Mouse (Mus musculus) intestine, postnatal 0 days (tissue): ENCODE results near the gene Kifc1. TPM values are rescaled to one million over a fixed set of nuclear protein-coding genes. Genes with fewer than 3 reads are reported as not detected.

Source experiments
- ATAC-seq: fragments of 200-750 bp; cut with Nextera tagmentation; 2 replicates; pipeline ENCODE4 v1.8.0; 2017; ENCODE audit warnings: mild to moderate bottlenecking, moderate TSS enrichment, moderate library complexity
- H3K27ac ChIP-seq: fragments of 300-500 bp; sonication (generic); 2 replicates; pipeline ENCODE4 v1.5.1; 2014; ENCODE audit warnings: mild to moderate bottlenecking, low read depth, low read length, moderate library complexity
- H3K27me3 ChIP-seq: fragments of 300-500 bp; sonication (generic); replicated peaks from 2 replicates; pipeline ENCODE4 v1.6.1; 2014; ENCODE audit warnings: low read length, mixed read lengths; ENCODE audit not compliant: control insufficient read depth, insufficient read depth
- H3K36me3 ChIP-seq: fragments of 300-500 bp; sonication (generic); 2 replicates; pipeline ENCODE4 v1.6.1; 2014; ENCODE audit warnings: mild to moderate bottlenecking, moderate library complexity; ENCODE audit not compliant: control insufficient read depth, insufficient read depth
- H3K4me1 ChIP-seq: fragments of 300-500 bp; sonication (generic); replicated peaks from 2 replicates; pipeline ENCODE4 v1.6.1; 2014; ENCODE audit warnings: antibody characterized with exemption, low read length, mixed read lengths; ENCODE audit not compliant: control insufficient read depth, insufficient read depth
- H3K4me2 ChIP-seq: fragments of 300-500 bp; sonication (generic); replicated peaks from 2 replicates; pipeline ENCODE4 v1.6.1; 2014; ENCODE audit warnings: low read depth, mild to moderate bottlenecking, moderate library complexity
- H3K4me3 ChIP-seq: fragments of 300-500 bp; sonication (generic); 2 replicates; pipeline ENCODE4 v1.5.1; 2014; ENCODE audit warnings: low read depth, low read length
- H3K9ac ChIP-seq: fragments of 300-500 bp; sonication (generic); 2 replicates; pipeline ENCODE4 v1.6.1; 2014; ENCODE audit warnings: mild to moderate bottlenecking, low read depth, low read length
- H3K9me3 ChIP-seq: fragments of 300-500 bp; sonication (generic); 2 replicates; pipeline ENCODE4 v1.6.1; 2016; ENCODE audit warnings: mixed run types; ENCODE audit not compliant: control insufficient read depth
- CTCF ChIP-seq: sonication (generic); IDR thresholded peaks from 2 replicates; pipeline ENCODE4 v1.5.1; 2016; ENCODE audit warnings: low read depth, mild to moderate bottlenecking, control low read depth, antibody characterized with exemption, moderate library complexity
- WGBS: fragments of 180-500 bp; shearing (Covaris S2); extraction: QIAGEN DNeasy Blood & Tissue Kit; methylation state at CpG from one replicate; pipeline ENCODE4 v1.1.7; 2014; 5-methylcytosine and 5-hydroxymethylcytosine counted together
- microRNA-seq: library from miRNA; unstranded; fragments of <30 nt; microRNA quantifications from one replicate; pipeline ENCODE4, GENCODE M21; 2016
- polyA plus RNA-seq: library from polyadenylated mRNA; unstranded; fragments of >200 nt; fragmentation: Nextera tagmentation; extraction: Ambion mirVana; gene quantifications from 2 replicates; pipeline ENCODE4 v1.2.1, GENCODE M21; 2015

Gene Kifc1
- polyA plus RNA-seq, 1 experiment from 2014 or later, result 1.7 TPM

DNA sequence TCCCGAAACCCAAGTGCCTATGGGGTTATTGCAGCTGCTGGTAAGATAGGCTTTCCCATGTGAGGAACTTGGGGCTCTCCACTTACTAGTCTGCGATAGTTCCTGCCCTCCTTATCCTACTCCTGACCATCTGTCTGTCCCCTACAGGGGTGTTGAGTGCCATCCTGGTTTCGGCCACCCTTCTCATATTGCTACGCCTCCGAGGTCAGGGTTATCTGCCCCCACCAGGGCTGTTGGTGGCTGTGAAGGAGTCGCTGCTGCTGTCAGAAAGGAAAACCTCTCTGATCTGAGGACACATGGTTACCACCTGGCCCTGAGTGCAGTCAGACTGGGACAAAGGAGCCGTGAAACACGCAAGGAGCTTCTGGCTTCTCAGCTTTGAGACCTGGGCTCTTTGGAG lies 42.3 kb downstream of the Kifc1 start:
- Histone ChIP-seq H3K4me2 (no peak overlapping the region), H3K4me3 (no peak overlapping the region), H3K27ac (no peak overlapping the region), H3K9me3 (no peaks in the 10 kb centered on the region), H3K4me1 (no peaks in the 10 kb centered on the region; the same call in 1 of the 2 replicates), H3K9ac (no peak overlapping the region), H3K27me3 (no peaks in the 10 kb centered on the region), H3K36me3 (peaks cover 15% of the 10 kb centered on the region; the same call in 1 of the 2 replicates)
- WGBS, result 90% methylated on average over 8 of the region's 8 CpGs
- TF ChIP-seq CTCF, result no peak
- ATAC-seq, result no peak

DNA sequence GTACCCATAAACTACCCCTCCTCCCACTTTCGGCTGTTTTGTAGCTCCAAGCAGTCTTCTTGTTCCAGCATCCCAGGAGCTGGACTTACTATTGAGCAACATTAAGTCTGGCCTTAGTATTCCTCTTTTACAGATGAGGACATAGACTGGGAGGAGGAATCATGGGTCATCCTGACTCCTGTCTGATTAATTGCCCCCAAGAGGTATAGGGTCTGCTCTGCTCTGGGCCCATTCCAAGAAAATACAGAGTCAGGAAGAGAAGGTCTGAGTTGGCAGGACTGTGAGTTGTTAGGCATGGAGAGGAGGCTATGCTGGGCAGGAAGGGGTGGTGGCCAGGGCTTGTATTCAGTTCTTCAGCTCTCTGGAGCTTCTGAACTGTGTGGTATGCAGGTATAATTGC lies 46.3 kb downstream of the Kifc1 start:
- Histone ChIP-seq H3K36me3 (peaks cover 10% of the 10 kb centered on the region; the same call in 1 of the 2 replicates), H3K4me3 (no peak overlapping the region), H3K27ac (no peak overlapping the region), H3K27me3 (no peaks in the 10 kb centered on the region), H3K4me2 (no peak overlapping the region), H3K9ac (no peak overlapping the region), H3K9me3 (no peaks in the 10 kb centered on the region), H3K4me1 (no peaks in the 10 kb centered on the region; the same call in 1 of the 2 replicates)
- WGBS, result 76% methylated on average over 1 of the region's 1 CpGs
- no peak for ATAC-seq
- TF ChIP-seq CTCF, result no peak

DNA sequence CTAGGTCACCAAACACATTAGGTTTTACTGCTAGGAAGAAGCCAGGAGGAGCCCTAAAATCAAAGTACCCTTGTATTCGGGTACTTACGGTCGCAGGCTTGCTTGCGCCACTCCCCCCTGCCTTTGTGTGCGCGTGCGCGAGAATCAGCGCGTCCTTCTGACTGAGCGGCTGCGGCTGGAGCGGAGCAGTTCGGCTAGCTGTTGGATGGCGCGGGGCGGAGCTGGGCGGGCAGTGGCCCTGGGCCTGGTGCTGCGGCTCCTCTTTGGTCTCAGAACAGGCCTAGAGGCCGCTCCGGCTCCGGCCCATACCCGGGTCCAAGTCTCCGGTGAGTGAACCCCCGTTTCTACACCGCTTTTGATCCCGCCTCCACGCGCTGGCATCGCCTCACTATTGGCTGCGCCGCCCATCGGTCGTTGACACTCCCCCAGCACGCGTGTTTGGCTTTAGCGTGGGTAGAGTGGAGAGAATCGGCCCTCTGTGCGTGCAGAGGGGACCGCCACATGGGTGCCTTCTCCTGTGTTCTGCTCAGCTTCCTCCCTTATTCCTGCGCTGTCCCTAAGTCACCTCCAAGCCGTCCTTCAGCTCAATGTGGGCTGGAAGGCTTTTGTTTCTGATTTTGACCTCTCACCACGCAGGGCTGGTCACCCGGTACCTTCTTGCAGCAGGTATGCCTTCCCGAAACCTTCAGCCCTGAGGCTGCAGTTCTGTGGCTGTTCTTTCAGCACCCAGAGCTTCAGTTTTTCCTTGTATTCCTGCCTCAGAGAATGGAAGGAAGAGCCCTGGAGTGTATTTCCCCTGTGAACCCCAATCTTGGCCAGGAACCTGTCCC lies 47.3 kb downstream of the Kifc1 start, which contains the start of gene Cd320:
Gene Cd320 (plus strand): TSS at position 126 of the 830 bp plus-strand sequence.
- peak; percentile 89 for ATAC-seq
- WGBS, result under 1% methylated on average over 45 of the region's 45 CpGs

GRCm38 (mm10) chr17:33829561-33829960 lies 60.9 kb downstream of the Kifc1 start:
- peaks cover 58% of the 10 kb centered on the region for H3K36me3 ChIP-seq
- WGBS, result 89% methylated on average over 10 of the region's 10 CpGs
- H3K9me3 ChIP-seq, result no peaks in the 10 kb centered on the region
- no peak for ATAC-seq
- H3K27me3 ChIP-seq, result no peaks in the 10 kb centered on the region
- H3K4me3 ChIP-seq, result no peak overlapping the region
- 0 out of 2 replicates have a peak, but pooled peaks cover 8% of the 10 kb centered on the region for H3K4me1 ChIP-seq
- no peak overlapping the region for H3K4me2 ChIP-seq
- H3K27ac ChIP-seq, result no peak overlapping the region; the same call in 1 of the 2 replicates
- no peak overlapping the region for H3K9ac ChIP-seq
- no peak for TF ChIP-seq CTCF

More for the DNA sequence above, 47.3 kb downstream of the Kifc1 start, which contains the start of gene Cd320:
- no peak within 1 kb of the TSS for H3K27ac ChIP-seq
- H3K9ac ChIP-seq, result peak within 1 kb of the TSS; percentile 59
- peak within 1 kb of the TSS; percentile 90 for H3K4me2 ChIP-seq
- H3K4me1 ChIP-seq, result no peaks in the 10 kb centered on the region; the same call in 1 of the 2 replicates
- H3K4me3 ChIP-seq, result peak within 1 kb of the TSS; percentile 68
- no peaks in the 10 kb centered on the region for H3K9me3 ChIP-seq
- H3K27me3 ChIP-seq, result no peaks in the 10 kb centered on the region
- peak; percentile 36 for TF ChIP-seq CTCF
- peaks cover 12% of the 10 kb centered on the region; the same call in 1 of the 2 replicates for H3K36me3 ChIP-seq

GRCm38 (mm10) chr17:33828892-33829291 lies 61.6 kb downstream of the Kifc1 start:
- peak; percentile 16; the same call in 1 of the 2 replicates for TF ChIP-seq CTCF
- no peak overlapping the region for H3K4me3 ChIP-seq

GRCm38 (mm10) chr17:33826850-33827249 lies 63.6 kb downstream of the Kifc1 start:
- no peak overlapping the region for H3K4me2 ChIP-seq
- H3K9ac ChIP-seq, result no peak overlapping the region
- H3K9me3 ChIP-seq, result no peaks in the 10 kb centered on the region
- no peak overlapping the region for H3K27ac ChIP-seq
- 0 out of 2 replicates have a peak, but pooled peaks cover 8% of the 10 kb centered on the region for H3K4me1 ChIP-seq
- TF ChIP-seq CTCF, result peak; percentile 94
- no peak for ATAC-seq
- WGBS, result 0% methylated on average over 3 of the region's 3 CpGs
- H3K36me3 ChIP-seq, result peaks cover 50% of the 10 kb centered on the region
- no peaks in the 10 kb centered on the region for H3K27me3 ChIP-seq
- H3K4me3 ChIP-seq, result no peak overlapping the region

More at GRCm38 (mm10) chr17:33828892-33829291, 61.6 kb downstream of the Kifc1 start:
- ATAC-seq, result peak; percentile 62
- no peak overlapping the region for H3K4me2 ChIP-seq
- peaks cover 52% of the 10 kb centered on the region for H3K36me3 ChIP-seq
- H3K4me1 ChIP-seq, result 0 out of 2 replicates have a peak, but pooled peaks cover 8% of the 10 kb centered on the region
- H3K9ac ChIP-seq, result no peak overlapping the region
- 20% methylated on average over 2 of the region's 2 CpGs for WGBS
- H3K9me3 ChIP-seq, result no peaks in the 10 kb centered on the region
- H3K27me3 ChIP-seq, result no peaks in the 10 kb centered on the region
- H3K27ac ChIP-seq, result no peak overlapping the region

Small RNA genes lying within 50 kb of the gene (microRNA-seq; reads per million reads assigned to microRNA genes)
- not detected for gene Gm27740

Other genes with a start within 250 kb of the Kifc1 start
- gene Hnrnpm, start 203.8 kb downstream of the Kifc1 start, polyA plus RNA-seq, result 145 and 152 TPM in 2 replicates
- 51.2 and 56.0 TPM in 2 replicates for gene March2, start 172.0 kb downstream of the Kifc1 start, polyA plus RNA-seq
- 157 and 160 TPM in 2 replicates for gene Rab11b, start 130.1 kb downstream of the Kifc1 start, polyA plus RNA-seq
- gene Angptl4, start 108.8 kb downstream of the Kifc1 start, polyA plus RNA-seq, result 26.7 and 33.5 TPM in 2 replicates
- gene Kank3, start 80.1 kb downstream of the Kifc1 start, polyA plus RNA-seq, result 14.8 and 14.9 TPM in 2 replicates
- gene Rps28, start 66.1 kb downstream of the Kifc1 start, polyA plus RNA-seq, result 831 and 858 TPM in 2 replicates
- gene Ndufa7, start 66.1 kb downstream of the Kifc1 start, polyA plus RNA-seq, result 503 and 513 TPM in 2 replicates
- 16.8 and 17.6 TPM in 2 replicates for gene Cd320, start 47.6 kb downstream of the Kifc1 start, polyA plus RNA-seq
- not detected in 2 replicates for gene Gm7029, start 16.8 kb downstream of the Kifc1 start, polyA plus RNA-seq
- gene Platr17, start 14.5 kb upstream of the Kifc1 start, polyA plus RNA-seq, result 0.25 and 0.31 TPM in 2 replicates
- gene Daxx, start 18.8 kb upstream of the Kifc1 start, polyA plus RNA-seq, result 20.6 and 22.6 TPM in 2 replicates
- 102 and 110 TPM in 2 replicates for gene Tapbp, start 25.2 kb upstream of the Kifc1 start, polyA plus RNA-seq
- gene Zbtb22, start 25.2 kb upstream of the Kifc1 start, polyA plus RNA-seq, result 11.1 and 12.9 TPM in 2 replicates
- gene Rgl2, start 38.9 kb upstream of the Kifc1 start, polyA plus RNA-seq, result 10.8 and 11.6 TPM in 2 replicates
- 111 and 116 TPM in 2 replicates for gene Pfdn6, start 49.7 kb upstream of the Kifc1 start, polyA plus RNA-seq
- 10.6 and 11.2 TPM in 2 replicates for gene Wdr46, start 50.0 kb upstream of the Kifc1 start, polyA plus RNA-seq
- gene B3galt4, start 60.8 kb upstream of the Kifc1 start, polyA plus RNA-seq, result 14.0 and 15.0 TPM in 2 replicates
- gene Vps52, start 65.2 kb upstream of the Kifc1 start, polyA plus RNA-seq, result 23.5 and 25.5 TPM in 2 replicates
- gene Rps18, start 65.3 kb upstream of the Kifc1 start, polyA plus RNA-seq, result 1,060 and 1,067 TPM in 2 replicates
- gene H2-K1, start 109.7 kb upstream of the Kifc1 start, polyA plus RNA-seq, result 896 and 933 TPM in 2 replicates
- 9.1 and 10.1 TPM in 2 replicates for gene Ring1, start 134.0 kb upstream of the Kifc1 start, polyA plus RNA-seq
- gene H2-Ke6, start 137.4 kb upstream of the Kifc1 start, polyA plus RNA-seq, result 59.8 and 67.1 TPM in 2 replicates
- 99.1 and 99.5 TPM in 2 replicates for gene Slc39a7, start 141.0 kb upstream of the Kifc1 start, polyA plus RNA-seq
- 19.5 and 22.1 TPM in 2 replicates for gene Rxrb, start 141.2 kb upstream of the Kifc1 start, polyA plus RNA-seq
- gene Col11a2, start 148.8 kb upstream of the Kifc1 start, polyA plus RNA-seq, result 0.13 and 0.21 TPM in 2 replicates
- gene H2-Oa, start 201.7 kb upstream of the Kifc1 start, polyA plus RNA-seq, result 0.25 and 0.90 TPM in 2 replicates
- 15.2 and 16.7 TPM in 2 replicates for gene H2-DMa, start 228.9 kb upstream of the Kifc1 start, polyA plus RNA-seq
- 51.8 and 60.0 TPM in 2 replicates for gene Brd2, start 232.0 kb upstream of the Kifc1 start, polyA plus RNA-seq